Mouse (Mus musculus) neural tube, embryonic 15.5 days (tissue): Measurements from ENCODE around the gene Elp4. TPM values are rescaled to one million over a fixed set of nuclear protein-coding genes. Genes with fewer than 3 reads are reported as not detected.

Experiments used
- ATAC-seq: fragments of 200-750 bp; cut with Nextera tagmentation; 2 replicates; pipeline ENCODE4 v1.8.0; 2017; ENCODE audit warnings: mild to moderate bottlenecking, moderate TSS enrichment, moderate library complexity; ENCODE audit not compliant: low FRiP score
- H3K27ac ChIP-seq: fragments of 300-500 bp; sonication (generic); replicated peaks from 2 replicates; pipeline ENCODE4 v1.5.1; 2015; ENCODE audit warnings: mild to moderate bottlenecking, inconsistent platforms
- H3K27me3 ChIP-seq: fragments of 300-500 bp; sonication (generic); replicated peaks from 2 replicates; pipeline ENCODE4 v1.6.1; 2015; ENCODE audit warnings: inconsistent platforms
- H3K36me3 ChIP-seq: fragments of 300-500 bp; sonication (generic); 2 replicates; pipeline ENCODE4 v1.6.1; 2015; ENCODE audit warnings: inconsistent platforms
- H3K4me1 ChIP-seq: fragments of 300-500 bp; sonication (generic); 2 replicates; pipeline ENCODE4 v1.6.1; 2015; ENCODE audit warnings: inconsistent platforms
- H3K4me2 ChIP-seq: fragments of 300-500 bp; sonication (generic); 2 replicates; pipeline ENCODE4 v1.6.1; 2015; ENCODE audit warnings: inconsistent platforms, mild to moderate bottlenecking, moderate library complexity
- H3K4me3 ChIP-seq: fragments of 300-500 bp; sonication (generic); replicated peaks from 2 replicates; pipeline ENCODE4 v1.5.1; 2015; ENCODE audit warnings: mild to moderate bottlenecking, inconsistent platforms
- H3K9ac ChIP-seq: fragments of 300-500 bp; sonication (generic); replicated peaks from 2 replicates; pipeline ENCODE4 v1.6.1; 2015; ENCODE audit warnings: mild to moderate bottlenecking, inconsistent platforms
- H3K9me3 ChIP-seq: fragments of 300-500 bp; sonication (generic); replicated peaks from 2 replicates; pipeline ENCODE4 v1.6.1; 2016; ENCODE audit warnings: inconsistent platforms
- WGBS: fragments of 180-500 bp; shearing (Covaris S2); methylation state at CpG from one replicate; pipeline ENCODE4 v1.1.7; 2015; ENCODE audit warnings: mixed read lengths; 5-methylcytosine and 5-hydroxymethylcytosine counted together
- polyA plus RNA-seq: library from polyadenylated mRNA; unstranded; fragments of >200 nt; fragmentation: Nextera tagmentation; extraction: Ambion mirVana; gene quantifications from 2 replicates; pipeline ENCODE4 v1.2.1, GENCODE M21; 2015

Elp4 gene
- polyA plus RNA-seq, 1 experiment from 2014 or later = 38.1 TPM

- no peaks in the 10 kb centered on the region for H3K36me3 ChIP-seq
- 18% methylated on average over 10 of the region's 10 CpGs for WGBS
- no peak for ATAC-seq
- no peak overlapping the region for H3K27ac ChIP-seq
- no peaks in the 10 kb centered on the region for H3K4me1 ChIP-seq
- no peak overlapping the region for H3K4me3 ChIP-seq
- H3K27me3 ChIP-seq = no peaks in the 10 kb centered on the region
- no peaks in the 10 kb centered on the region for H3K9me3 ChIP-seq
- no peak overlapping the region for H3K4me2 ChIP-seq
- no peak overlapping the region for H3K9ac ChIP-seq
Measured at GRCm38 (mm10) chr2:105804506-105804905, 99.9 kb downstream of the Elp4 start.

DNA sequence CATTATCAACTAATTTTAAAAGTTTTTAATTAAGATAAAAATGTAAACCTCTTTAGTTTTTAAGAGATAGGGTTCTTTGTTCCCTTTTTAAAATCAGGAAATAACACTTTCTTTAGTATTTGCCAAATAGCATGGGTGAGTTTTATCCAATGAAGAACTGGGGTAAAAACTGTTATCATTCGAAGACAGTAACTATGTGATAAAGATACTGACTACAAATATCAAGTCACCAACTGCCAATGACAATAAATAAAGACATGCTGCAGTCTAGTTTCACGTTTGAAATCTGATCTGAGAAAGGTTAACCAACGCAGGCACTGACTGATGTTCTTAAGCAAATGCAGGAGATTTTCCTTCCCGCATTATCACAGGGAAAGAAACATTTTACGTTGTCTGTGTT, 100.9 kb downstream of the Elp4 start:
- Histone ChIP-seq H3K36me3 (no peaks in the 10 kb centered on the region), H3K4me1 (no peaks in the 10 kb centered on the region), H3K27ac (no peak overlapping the region), H3K9me3 (no peaks in the 10 kb centered on the region), H3K27me3 (no peaks in the 10 kb centered on the region), H3K4me2 (no peak overlapping the region), H3K9ac (no peak overlapping the region), H3K4me3 (no peak overlapping the region)
- no peak for ATAC-seq
- WGBS = 55% methylated on average over 5 of the region's 5 CpGs

GRCm38 (mm10) chr2:105802902-105803301, 101.5 kb downstream of the Elp4 start:
- Histone ChIP-seq H3K9ac (no peak overlapping the region), H3K27ac (no peak overlapping the region), H3K4me1 (no peaks in the 10 kb centered on the region), H3K4me2 (no peak overlapping the region), H3K27me3 (no peaks in the 10 kb centered on the region), H3K4me3 (no peak overlapping the region), H3K36me3 (no peaks in the 10 kb centered on the region), H3K9me3 (no peaks in the 10 kb centered on the region)
- ATAC-seq = no peak
- 96% methylated on average over 2 of the region's 2 CpGs for WGBS

DNA sequence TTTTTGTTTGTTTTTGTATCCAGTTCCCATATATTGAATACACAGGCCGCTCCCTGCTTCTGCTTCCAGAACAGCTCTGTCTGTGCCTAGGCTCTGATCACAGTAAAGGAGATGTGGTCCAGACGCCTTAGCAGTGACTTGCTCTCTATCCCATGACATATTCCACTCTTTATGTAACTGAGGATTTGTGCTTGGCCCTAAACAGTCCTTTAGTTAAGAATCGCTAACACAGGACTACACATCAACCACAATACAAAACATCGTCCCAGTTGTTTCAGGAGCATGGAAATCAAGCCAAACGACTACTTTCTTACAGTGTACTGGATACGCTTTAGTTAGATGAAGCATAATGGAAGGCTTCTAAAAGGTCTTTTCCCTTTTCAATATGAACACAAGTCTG, 102.8 kb downstream of the Elp4 start:
- ATAC-seq = no peak
- H3K4me3 ChIP-seq = no peak overlapping the region
- H3K4me1 ChIP-seq = no peaks in the 10 kb centered on the region
- H3K4me2 ChIP-seq = no peak overlapping the region
- no peak overlapping the region for H3K27ac ChIP-seq
- no peaks in the 10 kb centered on the region for H3K36me3 ChIP-seq
- no peak overlapping the region for H3K9ac ChIP-seq
- no peaks in the 10 kb centered on the region for H3K9me3 ChIP-seq
- 56% methylated on average over 6 of the region's 6 CpGs for WGBS
- H3K27me3 ChIP-seq = no peaks in the 10 kb centered on the region

- no peaks in the 10 kb centered on the region for H3K9me3 ChIP-seq
- H3K4me1 ChIP-seq = no peaks in the 10 kb centered on the region
- no peak overlapping the region for H3K4me2 ChIP-seq
- ATAC-seq = peak; percentile 53; the same call in 1 of the 2 replicates
- WGBS = 44% methylated on average over 1 of the region's 1 CpGs
- H3K36me3 ChIP-seq = no peaks in the 10 kb centered on the region
- no peak overlapping the region for H3K27ac ChIP-seq
- H3K9ac ChIP-seq = no peak overlapping the region
- H3K27me3 ChIP-seq = no peaks in the 10 kb centered on the region
- no peak overlapping the region for H3K4me3 ChIP-seq
Measured at GRCm38 (mm10) chr2:105800694-105801093, 103.7 kb downstream of the Elp4 start.

- Histone ChIP-seq H3K27ac (no peak overlapping the region), H3K4me1 (no peaks in the 10 kb centered on the region), H3K36me3 (no peaks in the 10 kb centered on the region), H3K9me3 (no peaks in the 10 kb centered on the region), H3K27me3 (no peaks in the 10 kb centered on the region), H3K4me3 (no peak overlapping the region), H3K9ac (no peak overlapping the region), H3K4me2 (no peak overlapping the region)
- WGBS = 68% methylated on average over 2 of the region's 2 CpGs
- ATAC-seq = no peak
Measured at GRCm38 (mm10) chr2:105799840-105800239, 104.5 kb downstream of the Elp4 start.

DNA sequence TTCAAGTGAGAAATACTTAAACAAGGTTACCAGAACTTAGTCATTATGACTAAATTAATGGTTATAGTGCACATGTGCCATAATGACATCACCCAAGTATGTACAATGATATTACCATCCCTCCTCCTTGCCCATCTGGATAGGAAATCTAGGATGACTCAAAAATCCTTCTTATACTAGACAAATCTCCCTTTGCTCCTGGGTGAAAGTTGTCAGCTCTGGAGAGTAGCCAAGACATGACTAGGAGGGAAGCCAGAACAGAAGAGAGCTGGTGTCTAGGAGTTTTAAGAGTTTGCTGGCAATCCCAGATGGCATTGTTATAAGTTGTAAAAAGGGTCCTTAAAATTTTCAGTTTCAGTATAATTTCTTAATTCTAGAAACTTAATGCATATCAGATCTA, 106.5 kb downstream of the Elp4 start:
- no peaks in the 10 kb centered on the region for H3K4me1 ChIP-seq
- H3K4me2 ChIP-seq = no peak overlapping the region
- no peak overlapping the region for H3K27ac ChIP-seq
- no peak overlapping the region for H3K4me3 ChIP-seq
- H3K36me3 ChIP-seq = no peaks in the 10 kb centered on the region
- no peak overlapping the region for H3K9ac ChIP-seq
- H3K9me3 ChIP-seq = no peaks in the 10 kb centered on the region
- no peaks in the 10 kb centered on the region for H3K27me3 ChIP-seq
- ATAC-seq = no peak

GRCm38 (mm10) chr2:105796101-105796500, 108.3 kb downstream of the Elp4 start:
- no peak overlapping the region for H3K27ac ChIP-seq
- H3K36me3 ChIP-seq = no peaks in the 10 kb centered on the region
- no peaks in the 10 kb centered on the region for H3K4me1 ChIP-seq
- H3K4me3 ChIP-seq = no peak overlapping the region
- no peak overlapping the region for H3K9ac ChIP-seq
- no peak for ATAC-seq
- no peaks in the 10 kb centered on the region for H3K9me3 ChIP-seq
- H3K4me2 ChIP-seq = no peak overlapping the region
- no peaks in the 10 kb centered on the region for H3K27me3 ChIP-seq

DNA sequence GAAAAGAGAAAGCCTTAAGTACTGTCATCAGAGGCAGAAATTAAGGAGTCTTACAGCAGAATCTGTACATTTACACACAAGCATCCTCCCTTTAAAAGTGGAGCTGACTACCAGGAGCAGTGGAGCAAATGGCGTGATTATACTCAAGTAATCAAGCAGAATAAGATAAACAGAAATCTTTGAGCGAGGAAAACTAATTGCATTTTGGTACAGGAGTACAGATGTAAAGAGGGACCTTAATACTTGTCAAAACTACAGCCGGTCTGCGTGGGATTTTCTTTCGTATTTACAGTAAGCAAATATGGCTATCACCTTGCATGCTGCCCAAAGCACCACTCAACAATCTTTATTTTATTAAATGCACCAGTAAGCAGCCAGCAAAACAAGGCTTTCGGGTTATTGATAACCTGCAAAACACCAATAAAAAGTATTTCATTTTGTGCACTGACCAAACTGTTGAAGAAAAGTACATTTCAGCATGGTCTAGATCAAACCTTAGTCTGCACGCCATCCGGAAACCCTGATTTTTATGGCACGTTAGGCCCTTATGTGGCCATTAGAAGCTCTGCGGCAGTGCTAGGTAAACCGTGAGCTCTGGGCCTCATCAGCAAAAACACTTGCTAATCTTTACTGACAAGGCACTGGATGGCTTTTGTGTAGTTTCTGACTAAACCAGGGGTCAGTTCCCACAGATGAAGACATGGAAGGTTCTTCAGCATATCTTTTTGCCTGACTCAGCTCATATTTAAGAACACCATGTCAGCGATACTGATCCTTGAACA, 111.8 kb downstream of the Elp4 start:
- no peak overlapping the region for H3K4me3 ChIP-seq
- no peaks in the 10 kb centered on the region for H3K27me3 ChIP-seq
- H3K9me3 ChIP-seq = no peaks in the 10 kb centered on the region
- no peak overlapping the region for H3K4me2 ChIP-seq
- ATAC-seq = no peak
- no peaks in the 10 kb centered on the region for H3K36me3 ChIP-seq
- H3K4me1 ChIP-seq = no peaks in the 10 kb centered on the region
- 53% methylated on average over 12 of the region's 12 CpGs for WGBS
- H3K9ac ChIP-seq = no peak overlapping the region
- no peak overlapping the region for H3K27ac ChIP-seq

GRCm38 (mm10) chr2:105789936-105790335, 114.4 kb downstream of the Elp4 start:
- no peak overlapping the region for H3K4me2 ChIP-seq
- H3K4me1 ChIP-seq = no peaks in the 10 kb centered on the region
- H3K27me3 ChIP-seq = no peaks in the 10 kb centered on the region
- H3K4me3 ChIP-seq = no peak overlapping the region
- H3K27ac ChIP-seq = no peak overlapping the region
- H3K9ac ChIP-seq = no peak overlapping the region
- no peaks in the 10 kb centered on the region for H3K9me3 ChIP-seq
- WGBS = 96% methylated on average over 1 of the region's 1 CpGs
- no peaks in the 10 kb centered on the region for H3K36me3 ChIP-seq
- ATAC-seq = no peak

GRCm38 (mm10) chr2:105787726-105788125, 116.6 kb downstream of the Elp4 start:
- H3K27ac ChIP-seq = no peak overlapping the region
- no peak for ATAC-seq
- H3K9ac ChIP-seq = no peak overlapping the region
- no peak overlapping the region for H3K4me2 ChIP-seq
- 78% methylated on average over 4 of the region's 4 CpGs for WGBS
- H3K4me1 ChIP-seq = no peaks in the 10 kb centered on the region
- H3K27me3 ChIP-seq = no peaks in the 10 kb centered on the region
- no peaks in the 10 kb centered on the region for H3K36me3 ChIP-seq
- no peaks in the 10 kb centered on the region for H3K9me3 ChIP-seq
- no peak overlapping the region for H3K4me3 ChIP-seq

DNA sequence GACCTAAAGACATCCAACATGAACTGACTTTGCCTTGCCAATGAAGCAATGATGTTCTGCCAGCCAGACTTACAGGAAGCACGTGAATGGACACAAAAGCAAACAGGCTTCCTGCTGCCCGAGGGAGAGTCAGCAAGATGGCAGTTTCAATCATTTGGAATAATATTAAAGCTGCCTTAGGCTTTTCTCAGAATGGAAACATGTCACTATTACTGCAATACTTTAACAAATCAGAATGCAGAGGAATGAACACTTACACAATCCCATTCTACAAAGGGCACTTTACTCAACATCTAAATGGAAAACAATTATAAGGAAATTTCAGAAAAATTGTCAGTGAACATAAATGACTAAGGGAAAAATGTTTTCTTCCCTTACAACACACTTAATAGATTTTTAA, 117.4 kb downstream of the Elp4 start:
- Histone ChIP-seq H3K27me3 (no peaks in the 10 kb centered on the region), H3K9me3 (no peaks in the 10 kb centered on the region), H3K9ac (no peak overlapping the region), H3K4me2 (no peak overlapping the region), H3K4me3 (no peak overlapping the region), H3K4me1 (no peaks in the 10 kb centered on the region), H3K27ac (no peak overlapping the region), H3K36me3 (no peaks in the 10 kb centered on the region)
- 32% methylated on average over 2 of the region's 2 CpGs for WGBS
- ATAC-seq = no peak
